Mouse (Mus musculus) liver, embryonic 11.5 days (tissue): ENCODE results near the gene Fbxw2. TPM values are rescaled to one million over a fixed set of nuclear protein-coding genes. Genes with fewer than 3 reads are reported as not detected.
"Not testable (repeated sequence)": the region's sequence is repeated elsewhere in the genome, so short reads cannot be mapped to it uniquely, and the experiment has no call there.

Source experiments
- ATAC-seq: fragments of 200-750 bp; cut with Nextera tagmentation; replicated peaks from 2 replicates; pipeline ENCODE4 v1.8.0; 2017; ENCODE audit warnings: moderate number of reproducible peaks, mild to moderate bottlenecking, moderate TSS enrichment, moderate library complexity; ENCODE audit not compliant: low FRiP score
- DNase-seq: peaks from one replicate; pipeline ENCODE4 v3.0.0-alpha.2; 2017; ENCODE audit warnings: low spot score
- H3K27ac ChIP-seq: fragments of 300-500 bp; sonication (generic); 2 replicates; pipeline ENCODE4 v1.5.1; 2014; ENCODE audit warnings: mild to moderate bottlenecking, low read depth, low read length, control low read depth
- H3K27me3 ChIP-seq: fragments of 300-500 bp; sonication (generic); replicated peaks from 2 replicates; pipeline ENCODE4 v1.6.1; 2014; ENCODE audit warnings: low read length, mixed read lengths; ENCODE audit not compliant: control insufficient read depth, insufficient read depth
- H3K36me3 ChIP-seq: fragments of 300-500 bp; sonication (generic); 2 replicates; pipeline ENCODE4 v1.6.1; 2014; ENCODE audit warnings: mild to moderate bottlenecking, low read length, moderate library complexity, mixed read lengths; ENCODE audit not compliant: control insufficient read depth, insufficient read depth
- H3K4me1 ChIP-seq: fragments of 300-500 bp; sonication (generic); replicated peaks from 2 replicates; pipeline ENCODE4 v1.6.1; 2014; ENCODE audit warnings: low read length, mixed read lengths; ENCODE audit not compliant: control insufficient read depth, insufficient read depth
- H3K4me2 ChIP-seq: fragments of 300-500 bp; sonication (generic); 2 replicates; pipeline ENCODE4 v1.6.1; 2014; ENCODE audit warnings: mild to moderate bottlenecking, control low read depth, moderate library complexity
- H3K4me3 ChIP-seq: fragments of 300-500 bp; sonication (generic); 2 replicates; pipeline ENCODE4 v1.5.1; 2014; ENCODE audit warnings: low read depth, low read length, control low read depth
- H3K9ac ChIP-seq: fragments of 300-500 bp; sonication (generic); 2 replicates; pipeline ENCODE4 v1.6.1; 2014; ENCODE audit warnings: low read depth, low read length, control low read depth
- H3K9me3 ChIP-seq: fragments of 300-500 bp; sonication (generic); 2 replicates; pipeline ENCODE4 v1.6.1; 2016; ENCODE audit warnings: low read length, inconsistent platforms, mixed read lengths; ENCODE audit not compliant: control insufficient read depth
- WGBS: fragments of 180-500 bp; shearing (Covaris S2); extraction: QIAGEN DNeasy Blood & Tissue Kit; methylation state at CpG from one replicate; pipeline ENCODE4 v1.1.7; 2014; 5-methylcytosine and 5-hydroxymethylcytosine counted together
- polyA plus RNA-seq: library from polyadenylated mRNA; unstranded; fragments of >200 nt; fragmentation: Nextera tagmentation; extraction: Ambion mirVana; gene quantifications from 2 replicates; pipeline ENCODE4 v1.2.1, GENCODE M21; 2014

The Fbxw2 gene
- polyA plus RNA-seq, 1 experiment from 2014 or later, result 78.7 TPM

GRCm38 (mm10) chr2:34826460-34827231 is 535 bp upstream of the Fbxw2 start:
- Histone ChIP-seq H3K4me3 (peak overlapping the region; percentile 86), H3K9ac (peak overlapping the region; percentile 90), H3K27ac (peak overlapping the region; percentile 87), H3K4me2 (peak overlapping the region; percentile 85), H3K9me3 (no peaks in the 10 kb centered on the region), H3K4me1 (peaks cover 26% of the 10 kb centered on the region), H3K36me3 (peaks cover 2% of the 10 kb centered on the region; the same call in 1 of the 2 replicates), H3K27me3 (no peaks in the 10 kb centered on the region)
- no peak; the same call in 1 of the 2 replicates for ATAC-seq
- 32% methylated on average over 20 of the region's 21 CpGs for WGBS
- DNase-seq, result peak; percentile 39

- H3K9me3 ChIP-seq, result no peaks in the 10 kb centered on the region
- no peak overlapping the region for H3K9ac ChIP-seq
- H3K36me3 ChIP-seq, result peaks cover 26% of the 10 kb centered on the region
- no peaks in the 10 kb centered on the region for H3K27me3 ChIP-seq
- H3K4me3 ChIP-seq, result no peak overlapping the region
- ATAC-seq (no peak), DNase-seq (no peak)
- WGBS, result 95% methylated on average over 2 of the region's 2 CpGs
- no peak overlapping the region for H3K4me2 ChIP-seq
- H3K27ac ChIP-seq, result no peak overlapping the region
- H3K4me1 ChIP-seq, result peaks cover 9% of the 10 kb centered on the region
These were observed 7.6 kb downstream of the Fbxw2 start for GRCm38 (mm10) chr2:34818492-34818891.

GRCm38 (mm10) chr2:34815893-34816292 is 10.2 kb downstream of the Fbxw2 start:
- 89% methylated on average over 2 of the region's 2 CpGs for WGBS
- H3K9me3 ChIP-seq, H3K4me3 ChIP-seq, DNase-seq, ATAC-seq, H3K27ac ChIP-seq, H3K4me2 ChIP-seq, H3K9ac ChIP-seq, H3K4me1 ChIP-seq, H3K27me3 ChIP-seq: not testable (repeated sequence)
- H3K36me3 ChIP-seq, result peaks cover 25% of the 10 kb centered on the region

GRCm38 (mm10) chr2:34812706-34813105 is 13.4 kb downstream of the Fbxw2 start:
- Histone ChIP-seq H3K9me3 (no peaks in the 10 kb centered on the region), H3K27ac (no peak overlapping the region), H3K4me1 (peaks cover 21% of the 10 kb centered on the region), H3K27me3 (no peaks in the 10 kb centered on the region), H3K4me3 (no peak overlapping the region), H3K9ac (no peak overlapping the region), H3K4me2 (no peak overlapping the region), H3K36me3 (peaks cover 20% of the 10 kb centered on the region)
- WGBS, result 79% methylated on average over 7 of the region's 7 CpGs
- DNase-seq (no peak), ATAC-seq (no peak)

GRCm38 (mm10) chr2:34810775-34811174 is 15.3 kb downstream of the Fbxw2 start:
- Histone ChIP-seq H3K4me2 (no peak overlapping the region), H3K27ac (no peak overlapping the region; the same call in none of the 2 replicates), H3K9me3 (no peaks in the 10 kb centered on the region), H3K9ac (no peak overlapping the region), H3K27me3 (no peaks in the 10 kb centered on the region), H3K4me1 (peaks cover 24% of the 10 kb centered on the region), H3K36me3 (peaks cover 15% of the 10 kb centered on the region), H3K4me3 (no peak overlapping the region)
- no peak for DNase-seq
- WGBS, result 89% methylated on average over 3 of the region's 3 CpGs
- ATAC-seq, result peak; percentile 58

- H3K9me3 ChIP-seq, result no peaks in the 10 kb centered on the region
- no peak overlapping the region for H3K4me3 ChIP-seq
- no peaks in the 10 kb centered on the region for H3K27me3 ChIP-seq
- no peak overlapping the region for H3K9ac ChIP-seq
- DNase-seq (no peak), ATAC-seq (no peak)
- 78% methylated on average over 1 of the region's 1 CpGs for WGBS
- H3K4me2 ChIP-seq, result peak overlapping the region; percentile 35
- peaks cover 34% of the 10 kb centered on the region for H3K4me1 ChIP-seq
- H3K36me3 ChIP-seq, result peaks cover 17% of the 10 kb centered on the region
- H3K27ac ChIP-seq, result no peak overlapping the region
These were observed 16.5 kb downstream of the Fbxw2 start for GRCm38 (mm10) chr2:34809568-34809967.

GRCm38 (mm10) chr2:34808057-34808456 is 18.1 kb downstream of the Fbxw2 start:
- DNase-seq, result no peak
- H3K27ac ChIP-seq, result no peak overlapping the region
- peaks cover 42% of the 10 kb centered on the region for H3K4me1 ChIP-seq
- 55% methylated on average over 2 of the region's 2 CpGs for WGBS
- H3K4me3 ChIP-seq, result no peak overlapping the region
- peaks cover 11% of the 10 kb centered on the region for H3K36me3 ChIP-seq
- no peaks in the 10 kb centered on the region for H3K27me3 ChIP-seq
- ATAC-seq, result no peak
- H3K4me2 ChIP-seq, result no peak overlapping the region
- no peaks in the 10 kb centered on the region for H3K9me3 ChIP-seq
- no peak overlapping the region for H3K9ac ChIP-seq

- 83% methylated on average over 10 of the region's 10 CpGs for whole genome bisulfite sequencing
- Histone ChIP-seq H3K4me1 (peaks cover 40% of the 10 kb centered on the region), H3K27me3 (no peaks in the 10 kb centered on the region), H3K9me3 (no peaks in the 10 kb centered on the region), H3K27ac (peak overlapping the region; percentile 48), H3K4me3 (peak overlapping the region; percentile 8; the same call in 1 of the 2 replicates), H3K9ac (0 out of 2 replicates have a peak overlapping the region, but pooled peaks have one; percentile 20), H3K4me2 (peak overlapping the region; percentile 67), H3K36me3 (peaks cover 8% of the 10 kb centered on the region)
- ATAC-seq, result no peak
- DNase-seq, result no peak
These were observed 20.7 kb downstream of the Fbxw2 start for GRCm38 (mm10) chr2:34805364-34805950.
